In the genomic region with DNA sequence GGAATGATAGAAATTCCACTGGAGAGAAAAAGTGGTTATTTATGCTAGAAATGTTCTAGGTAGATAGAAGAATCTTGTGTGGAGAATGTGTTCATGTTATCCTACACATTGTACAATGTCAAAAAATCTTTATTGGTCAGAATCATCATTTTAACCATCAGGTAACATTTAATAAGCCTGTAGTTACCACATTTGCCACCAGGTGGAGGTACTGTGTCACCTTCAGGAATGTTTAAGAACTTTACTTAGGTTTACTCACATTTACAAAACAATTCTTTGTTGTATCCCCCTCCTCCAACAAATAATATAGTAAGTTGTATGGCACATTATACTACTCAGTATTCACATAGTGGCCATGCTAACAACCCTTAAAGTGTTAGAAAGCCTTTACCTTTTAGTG, we compare ENCODE assay signal across 9 mouse cellular contexts. TPM values are rescaled to one million over a fixed set of nuclear protein-coding genes. Genes with fewer than 3 reads are reported as not detected.
DNase-seq lines count a peak whose midpoint lies in the region; ATAC-seq and TF ChIP-seq lines count a peak whose summit lies in the region.
"Had no signal": no experiment of that assay in that cellular context is flagged by ENCODE, and none has a peak within 500 bp of the region (broad histone marks: within the 10 kb centered on the region; RNA-seq: fewer than 3 reads in every experiment).

No protein-coding gene starts in this region.

- DNase-seq in adrenal gland, postnatal 10 days = peak; percentile 49
- DNase-seq in adrenal gland, adult 18-20 months (ENCODE audit: low spot score in 2 of 2) = no peak
- DNase-seq in layer of hippocampus, adult 2 months (ENCODE audit: low spot score in 2 of 2) = peak; percentile 24 to 45
- no peak for DNase-seq in layer of hippocampus, adult 8-10 months (ENCODE audit: low spot score in 2 of 2)
- peak; percentile 40 for DNase-seq in ES-E14 (ENCODE audit: low read depth, low spot score)
- peak; percentile 66 for DNase-seq in embryonic facial prominence, embryonic 14.5 days (ENCODE audit: low spot score)
- DNase-seq in yolk sac, embryonic 10.5 days (ENCODE audit: low spot score) = no peak

- no peak for ATAC-seq in embryonic facial prominence, embryonic 14.5 days (ENCODE audit: low read depth)
- peak; percentile 51; the same call in 1 of the 2 replicates for ATAC-seq in megakaryocyte, adult 5-6 weeks (ENCODE audit: poor library complexity, severe bottlenecking)

- TF ChIP-seq CTCF in layer of hippocampus, adult 2 months (conservative IDR thresholded peaks at IDR 0.05) = peak; percentile 88

- H3K36me3 ChIP-seq in ES-E14 (ENCODE audit: control insufficient read depth, insufficient read depth, low read length, poor library complexity, severe bottlenecking) = peaks cover 10% of the 10 kb centered on the region
- H3K36me3 ChIP-seq in embryonic facial prominence, embryonic 14.5 days (ENCODE audit: control insufficient read depth, insufficient read depth, low read length) = peaks cover 79% of the 10 kb centered on the region

- H3K9ac ChIP-seq in ES-E14 (ENCODE audit: insufficient read depth, low read depth, low read length, poor library complexity, severe bottlenecking) = no peak overlapping the region
- no peak overlapping the region for H3K9ac ChIP-seq in embryonic facial prominence, embryonic 14.5 days (ENCODE audit: low read depth, low read length)

- no peaks in the 10 kb centered on the region for H3K9me3 ChIP-seq in ES-E14 (ENCODE audit: control insufficient read depth, insufficient read depth, low read depth, low read length)
- no peaks in the 10 kb centered on the region for H3K9me3 ChIP-seq in embryonic facial prominence, embryonic 14.5 days (ENCODE audit: control insufficient read depth, low read length)

- no peaks in the 10 kb centered on the region for H3K27me3 ChIP-seq in embryonic facial prominence, embryonic 14.5 days (replicated peaks; ENCODE audit: control insufficient read depth, insufficient read depth, low read length)

- no peak overlapping the region for H3K4me3 ChIP-seq in layer of hippocampus, adult 2 months
- H3K4me3 ChIP-seq in ES-E14 (ENCODE audit: insufficient read depth in 1 of 2, low read depth in 1 of 2, low read length in 2 of 2, poor library complexity in 1 of 2, severe bottlenecking in 1 of 2) = no peak overlapping the region
- no peak overlapping the region for H3K4me3 ChIP-seq in embryonic facial prominence, embryonic 14.5 days (ENCODE audit: low read depth, low read length)
- H3K4me3 ChIP-seq: erythroblast, embryonic 14.5 days had no signal

- no peak overlapping the region for H3K4me2 ChIP-seq in embryonic facial prominence, embryonic 14.5 days (ENCODE audit: low read depth, low read length)

- H3K4me1 ChIP-seq in ES-E14 (ENCODE audit: control insufficient read depth in 2 of 2, insufficient read depth in 2 of 2, low read length in 2 of 2, poor library complexity in 1 of 2) = no peaks in the 10 kb centered on the region
- H3K4me1 ChIP-seq in embryonic facial prominence, embryonic 14.5 days (ENCODE audit: control insufficient read depth, insufficient read depth, low read length) = no peaks in the 10 kb centered on the region

- H3K27ac ChIP-seq in layer of hippocampus, adult 2 months = no peak overlapping the region
- no peak overlapping the region for H3K27ac ChIP-seq in ES-E14 (ENCODE audit: insufficient read depth, low read depth, low read length, poor library complexity, severe bottlenecking)
- H3K27ac ChIP-seq in embryonic facial prominence, embryonic 14.5 days (replicated peaks; ENCODE audit: low read depth, low read length) = no peak overlapping the region

- in situ Hi-C loops in ES-E14 (cut with MboI; ENCODE audit: low sequenced_read_pairs in 2 of 2, unreplicated experiment in 2 of 2) = no loop called here

TF ChIP-seq in ES-E14, 5 proteins besides CTCF, POLR2A, EP300 and RAD21:
- no peak for TF ChIP-seq MAFK (IDR thresholded peaks at IDR 0.05; ENCODE audit: insufficient read depth, low read depth, low read length)
- TF ChIP-seq ZC3H11A (IDR thresholded peaks at IDR 0.05; ENCODE audit: borderline replicate concordance, low read depth, low read length) = no peak
- no peak for TF ChIP-seq CHD2 (IDR thresholded peaks at IDR 0.05; ENCODE audit: low read depth, low read length)
- no peak for TF ChIP-seq HCFC1 (IDR thresholded peaks at IDR 0.05; ENCODE audit: borderline replicate concordance, insufficient read depth, low read length)
- TF ChIP-seq ZNF384 (IDR thresholded peaks at IDR 0.05; ENCODE audit: low read depth, low read length) = no peak

RNA-seq across cellular contexts. Expression of a gene that starts 44.3 kb away (rescaled TPM):
- total RNA-seq in adrenal gland, postnatal 10 days (2021) = 10 to 100 TPM; 21.6 to 26.2 TPM
- total RNA-seq in adrenal gland, adult 18-20 months (2021) = 10 to 100 TPM; 18.5 to 18.6 TPM
- total RNA-seq in layer of hippocampus, adult 2 months (2021) = 10 to 100 TPM; 27.7 to 28.5 TPM
- total RNA-seq in layer of hippocampus, adult 8-10 months (2022) = 10 to 100 TPM; 24.2 to 28.8 (median 25.5) TPM
- 50.3 and 52.3 TPM in 2 replicates for total RNA-seq in ES-E14 (2012; rRNA removed)
- 21.2 and 23.5 TPM in 2 replicates for polyA plus RNA-seq in embryonic facial prominence, embryonic 14.5 days (2014; fragmentation: Nextera tagmentation; extraction: Ambion mirVana)
- total RNA-seq in megakaryocyte, adult 5-6 weeks (2015) = 6.7 and 14.0 TPM in 2 replicates
- 13.7 and 28.7 TPM in 2 replicates for total RNA-seq in megakaryocyte, adult 5-6 weeks (2017)

Comparison
In these comparisons a context has a peak if more than half of its experiments do, and no peak if none do; other contexts are left out.
1. DNase-seq: peak in adrenal gland, postnatal 10 days (single experiment), layer of hippocampus, adult 2 months (2 of 2), ES-E14 (single experiment) and embryonic facial prominence, embryonic 14.5 days (single experiment); none in adrenal gland, adult 18-20 months (0 of 2), layer of hippocampus, adult 8-10 months (0 of 2) and yolk sac, embryonic 10.5 days (single experiment).